Mouse (Mus musculus) mouse trophoblast stem cell (cell line): ENCODE data around the gene Filip1l.

Source experiments
- in situ Hi-C, 2 experiments: fragments of 300-500 bp; cut with MseI, MboI; formaldehyde crosslinking; loops; 2 replicates in 1 of 2; 3 replicates in 1 of 2; pipeline ENCODE4 v1.15.1; 2025

Filip1l gene

DNA sequence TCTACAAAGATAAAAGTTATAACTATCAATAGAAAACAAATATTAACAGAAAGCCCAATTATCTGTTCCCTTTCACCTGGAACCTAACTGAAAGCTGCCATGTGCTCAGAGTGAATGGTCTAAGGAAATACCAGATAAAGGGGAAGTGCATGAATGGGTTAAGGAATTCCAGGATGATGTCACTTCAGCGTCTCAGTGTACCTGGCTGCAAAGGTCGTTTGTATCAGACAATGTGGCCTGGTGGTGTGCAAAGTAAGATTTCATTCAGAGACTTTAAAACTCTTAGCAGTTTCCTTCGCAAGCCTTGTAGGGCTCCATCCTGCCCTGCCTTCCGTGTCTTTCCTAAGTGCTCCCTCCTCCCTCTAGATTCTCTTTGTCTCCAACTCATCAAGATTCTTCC is 80.3 kb downstream of the Filip1l start:
- in situ Hi-C loops, result no loop called here

DNA sequence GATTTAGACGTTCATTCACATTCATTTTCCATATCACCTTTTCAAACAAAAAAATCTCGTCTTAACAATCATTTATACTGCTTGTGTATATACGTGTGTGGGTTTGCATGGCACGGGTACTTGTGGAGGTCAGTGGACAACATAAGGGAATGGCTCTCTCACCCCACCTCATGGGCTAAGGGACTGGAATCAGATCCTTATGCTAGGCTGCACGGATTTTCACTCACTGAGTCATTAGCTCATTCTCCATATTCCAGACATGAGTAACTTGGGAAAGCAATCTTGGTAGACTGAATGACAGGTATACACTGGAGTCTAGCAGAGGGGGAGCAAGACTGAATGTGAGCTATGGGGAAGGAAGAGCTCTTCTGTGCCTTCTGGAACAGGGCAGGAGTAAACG is 80.8 kb downstream of the Filip1l start:
- in situ Hi-C loops, result no loop called here

DNA sequence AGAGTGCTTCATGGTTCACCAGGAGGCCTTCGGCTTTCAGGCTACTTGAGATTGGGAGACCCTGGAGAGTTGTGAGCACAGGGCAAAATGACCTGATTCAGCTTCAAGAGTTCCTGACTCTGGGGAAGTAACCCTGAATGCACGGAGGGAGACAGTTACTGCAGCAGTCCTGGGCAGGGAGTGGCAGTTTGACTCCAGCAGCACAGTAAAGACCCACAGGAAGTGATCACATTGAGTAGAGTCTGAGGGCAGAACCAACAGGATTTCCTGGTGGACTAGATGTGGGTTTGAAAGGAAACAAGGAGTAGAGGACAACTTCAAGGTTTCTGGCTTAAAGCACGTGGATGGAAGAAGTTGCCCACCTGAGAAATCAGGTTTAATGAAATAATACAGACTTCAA is 81.7 kb downstream of the Filip1l start:
- in situ Hi-C loops, result no loop called here

DNA sequence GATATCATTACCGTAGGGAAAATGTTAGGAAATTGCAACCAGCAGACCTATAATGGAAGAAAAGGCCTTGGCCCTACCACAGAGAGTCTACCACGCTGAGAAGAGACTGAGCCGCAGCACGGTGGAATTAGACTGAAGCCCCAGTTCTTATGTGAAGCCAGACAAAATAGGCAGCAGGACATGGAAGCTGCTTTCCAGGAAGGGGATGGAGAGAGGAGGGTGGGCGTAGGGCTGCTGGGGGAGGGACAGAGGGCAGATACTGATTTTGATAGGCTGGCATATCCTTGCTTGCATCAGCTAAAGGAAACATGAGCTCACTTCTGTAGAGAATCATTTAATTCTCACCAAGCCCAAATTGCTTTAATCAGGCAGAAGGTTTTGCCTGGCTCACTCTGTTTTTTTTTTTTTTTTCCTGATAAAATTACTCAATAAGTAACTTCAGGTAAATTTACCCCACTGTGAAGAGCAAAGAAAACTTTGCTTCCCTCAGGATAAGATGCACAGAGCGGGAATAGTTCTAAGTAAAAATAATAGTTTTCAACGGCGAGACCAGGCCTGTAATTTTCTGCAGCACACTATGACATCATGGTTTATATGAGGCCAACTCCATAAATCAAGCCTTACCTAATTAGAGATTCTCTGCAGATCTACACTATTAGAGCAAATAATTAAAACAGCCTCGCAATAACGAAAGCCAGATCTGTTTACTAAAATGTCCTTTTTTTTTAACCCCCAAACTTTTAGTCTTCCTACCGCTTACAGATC is 84.8 kb downstream of the Filip1l start:
- in situ Hi-C loops, result no loop called here

DNA sequence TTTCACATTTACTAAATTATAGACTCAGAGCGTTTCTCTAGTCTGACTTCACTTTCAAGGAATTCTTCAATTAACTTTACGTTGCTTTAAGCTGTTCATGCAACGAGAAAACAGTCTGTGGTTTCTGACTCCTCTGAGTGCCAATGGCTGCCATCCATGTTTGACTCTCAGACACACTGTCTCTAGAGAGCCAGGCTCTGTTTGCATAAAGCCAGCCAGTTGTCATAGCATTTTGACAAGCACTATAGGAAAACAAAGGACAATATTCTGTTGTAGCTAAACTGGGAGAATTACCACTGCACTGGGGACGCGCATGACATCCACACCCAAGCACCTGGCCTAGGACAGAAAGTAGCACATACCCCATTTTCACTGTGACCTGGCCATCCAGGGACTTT is 85.4 kb downstream of the Filip1l start:
- in situ Hi-C loops, result no loop called here

DNA sequence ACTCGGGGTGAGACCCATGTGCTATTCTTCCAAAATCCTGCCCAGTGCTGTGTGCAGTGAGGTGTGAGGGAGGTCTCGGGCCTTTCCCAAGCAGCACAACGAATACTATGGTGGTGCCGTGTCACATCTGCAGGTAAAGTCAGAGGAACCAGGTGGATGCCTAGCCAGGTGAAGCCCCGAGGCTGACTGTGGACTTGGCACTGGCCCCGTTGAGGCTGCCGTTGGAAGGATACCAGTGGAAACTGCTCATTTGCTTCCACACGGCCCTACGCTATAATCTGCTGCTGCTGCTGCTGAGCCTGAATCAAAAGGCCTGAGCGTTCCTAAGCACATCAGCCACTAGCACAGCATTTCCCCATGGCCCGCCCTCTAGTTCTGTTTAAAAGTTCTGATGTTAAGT is 86.3 kb downstream of the Filip1l start:
- in situ Hi-C loops, result no loop called here

DNA sequence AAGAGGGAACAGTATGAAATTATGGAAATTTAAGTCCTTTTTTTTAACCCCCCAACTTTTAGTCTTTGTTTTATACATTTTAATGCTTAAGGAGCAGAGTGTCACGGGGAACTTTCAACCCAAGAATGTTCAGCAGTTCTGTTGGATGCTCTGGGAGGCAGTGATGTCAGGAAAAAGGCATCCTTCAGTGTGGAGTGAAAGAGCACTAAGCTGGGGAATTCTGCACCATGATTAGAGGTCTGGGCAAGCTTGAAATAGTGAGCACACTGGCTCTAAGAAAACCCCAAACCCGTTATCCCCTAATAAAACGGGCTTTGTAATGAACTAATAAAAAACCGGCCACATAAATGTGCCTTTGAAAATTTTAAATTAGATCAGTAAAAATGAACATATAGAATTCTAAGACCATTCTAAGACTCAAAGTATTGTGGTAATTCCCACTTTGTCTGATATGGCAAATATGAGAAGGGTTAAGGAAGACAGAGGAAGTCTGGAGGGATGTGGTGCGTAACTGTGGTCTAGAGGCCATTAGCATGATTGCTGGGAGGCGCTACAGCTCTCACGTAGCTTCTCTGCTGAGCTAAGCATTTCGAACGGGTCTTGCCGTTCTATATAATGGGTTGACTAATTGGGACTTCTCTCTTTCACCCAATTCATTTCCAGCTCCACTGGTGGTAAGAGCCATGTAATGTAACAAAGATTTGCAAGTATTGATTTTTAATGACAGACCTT is 88.0 kb downstream of the Filip1l start:
- in situ Hi-C loops, result no loop called here

DNA sequence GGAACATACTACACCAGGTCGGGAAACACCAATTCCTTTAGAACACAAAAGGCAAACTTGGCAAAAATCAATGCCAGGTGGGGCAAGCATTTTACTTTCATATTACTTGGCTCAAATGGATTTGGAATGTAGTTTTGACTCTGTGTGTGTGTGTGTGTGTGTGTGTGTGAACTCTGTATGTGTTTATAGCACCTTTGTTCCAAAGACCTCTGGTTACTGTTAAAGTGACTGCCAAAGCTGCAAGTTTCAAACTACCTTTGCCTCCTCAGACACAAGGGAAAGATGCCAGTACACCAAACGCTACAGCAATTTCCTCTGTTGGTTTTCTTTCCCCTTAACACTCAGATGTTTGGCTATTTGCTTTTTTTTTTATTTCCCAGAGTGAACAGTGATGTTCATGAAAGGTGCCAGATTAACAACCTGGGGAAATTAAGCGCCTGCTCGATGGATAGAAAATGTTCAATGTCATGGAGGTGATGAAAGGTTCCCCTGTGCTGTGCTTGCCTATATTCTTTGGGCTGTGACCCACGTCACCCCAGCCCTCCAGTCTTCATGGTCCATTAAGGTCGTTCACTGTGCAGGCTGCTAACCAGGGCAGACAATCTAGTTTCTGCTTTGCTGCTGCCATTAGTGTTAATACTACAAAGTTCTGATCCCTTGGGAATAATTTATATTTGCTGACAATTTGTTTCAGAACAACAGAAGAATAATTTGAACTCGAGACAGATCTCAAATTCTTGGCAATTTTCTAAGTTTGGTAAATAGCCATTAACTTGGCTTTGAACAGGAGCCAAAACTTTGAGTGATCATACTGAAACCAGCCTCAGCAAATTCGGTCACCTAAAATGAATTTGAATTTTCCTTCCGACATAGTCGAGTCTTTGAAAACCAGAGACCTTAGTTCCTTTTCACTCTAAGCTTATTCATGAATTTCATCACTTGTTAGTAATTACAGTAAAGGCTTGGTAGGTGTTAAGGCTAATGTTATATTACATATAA is 92.5 kb downstream of the Filip1l start:
- in situ Hi-C loops, result no loop called here

DNA sequence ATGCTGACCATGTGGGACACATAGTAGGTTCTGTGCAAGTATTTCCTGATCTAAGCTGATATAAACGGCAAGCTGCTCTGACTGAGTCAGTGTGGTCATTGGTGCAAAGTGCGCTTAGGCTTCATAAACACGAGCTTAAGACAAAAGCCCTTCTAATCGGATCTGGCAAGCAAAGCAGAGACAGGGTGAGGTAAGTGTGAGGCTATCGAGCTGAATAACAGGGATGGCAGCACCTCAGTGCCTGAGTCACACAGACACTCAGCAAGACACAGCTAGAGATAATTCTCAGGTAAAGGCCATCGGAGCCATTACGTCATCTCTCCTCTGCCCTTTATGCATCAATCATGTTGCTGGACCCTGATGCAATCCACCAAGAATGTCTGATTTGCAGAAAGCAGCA is 100.1 kb downstream of the Filip1l start:
- in situ Hi-C loops, result no loop called here

DNA sequence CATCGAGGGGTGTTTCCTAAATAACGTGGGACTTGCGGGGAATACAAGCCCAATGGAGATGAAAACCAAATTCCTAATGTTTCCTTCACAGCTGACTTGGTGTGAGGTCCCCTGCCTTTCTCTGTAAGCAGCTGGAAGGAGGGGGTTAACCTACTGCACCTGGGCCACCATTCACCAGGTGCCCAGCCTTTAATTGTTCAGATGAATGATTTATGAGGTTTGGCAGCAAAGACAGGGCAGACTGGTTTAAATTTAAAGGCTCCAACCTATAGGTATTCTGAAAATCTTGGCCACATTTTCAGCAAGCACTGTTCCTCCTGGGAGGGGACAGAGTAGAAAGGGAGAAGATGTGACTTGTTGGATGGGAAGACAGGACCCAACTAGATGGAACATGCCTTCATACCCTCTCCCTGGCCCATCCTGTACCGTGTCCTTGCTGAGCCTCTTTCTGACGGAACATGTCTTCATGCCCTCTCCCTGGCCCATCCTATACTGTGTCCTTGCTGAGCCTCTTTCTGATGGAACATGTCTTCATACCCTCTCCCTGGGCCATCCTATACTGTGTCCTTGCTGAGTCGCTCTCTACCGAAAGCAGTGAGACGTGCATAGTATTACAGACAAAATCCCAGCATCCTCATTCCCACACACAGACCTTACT is 101.3 kb downstream of the Filip1l start:
- in situ Hi-C loops, result no loop called here

DNA sequence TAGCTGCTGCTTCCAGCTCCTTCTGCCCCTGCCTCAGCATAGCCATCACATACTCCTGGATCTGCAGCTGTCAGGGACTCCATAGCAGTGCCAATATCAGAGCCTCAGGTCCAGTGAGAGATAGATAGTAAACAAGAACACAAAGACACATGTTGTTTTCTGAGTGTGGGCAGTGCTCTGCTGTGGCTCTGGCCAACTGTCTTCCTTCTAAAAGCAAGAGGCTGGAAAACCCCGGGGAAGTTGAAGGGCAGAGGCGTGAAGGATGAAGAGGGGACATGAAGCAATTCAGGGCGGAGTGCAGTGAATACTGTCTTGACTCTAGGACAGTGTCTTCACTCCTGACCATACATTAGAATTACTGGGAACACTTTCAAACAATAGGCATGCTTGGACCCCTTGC is 102.7 kb downstream of the Filip1l start:
- in situ Hi-C loops, result no loop called here

DNA sequence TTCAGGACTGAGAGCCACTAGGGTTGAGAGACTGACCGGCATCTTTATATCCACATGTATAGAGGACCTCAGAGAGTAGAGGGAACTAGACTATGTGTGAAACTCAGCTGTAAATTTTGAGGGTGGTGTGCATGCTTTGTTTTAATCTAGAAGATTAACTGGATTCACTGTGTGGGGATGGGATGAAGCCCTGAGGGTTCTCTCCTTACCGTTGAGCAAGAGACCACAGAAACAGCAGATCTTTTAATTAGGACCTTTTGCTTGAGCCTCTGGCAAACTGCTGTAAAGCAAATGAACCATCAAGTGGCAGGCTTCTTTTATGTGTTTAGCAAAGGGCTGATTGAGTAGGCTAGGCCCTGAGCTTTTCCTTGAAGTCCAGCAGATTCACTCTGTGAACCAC is 103.1 kb downstream of the Filip1l start:
- in situ Hi-C loops, result no loop called here

DNA sequence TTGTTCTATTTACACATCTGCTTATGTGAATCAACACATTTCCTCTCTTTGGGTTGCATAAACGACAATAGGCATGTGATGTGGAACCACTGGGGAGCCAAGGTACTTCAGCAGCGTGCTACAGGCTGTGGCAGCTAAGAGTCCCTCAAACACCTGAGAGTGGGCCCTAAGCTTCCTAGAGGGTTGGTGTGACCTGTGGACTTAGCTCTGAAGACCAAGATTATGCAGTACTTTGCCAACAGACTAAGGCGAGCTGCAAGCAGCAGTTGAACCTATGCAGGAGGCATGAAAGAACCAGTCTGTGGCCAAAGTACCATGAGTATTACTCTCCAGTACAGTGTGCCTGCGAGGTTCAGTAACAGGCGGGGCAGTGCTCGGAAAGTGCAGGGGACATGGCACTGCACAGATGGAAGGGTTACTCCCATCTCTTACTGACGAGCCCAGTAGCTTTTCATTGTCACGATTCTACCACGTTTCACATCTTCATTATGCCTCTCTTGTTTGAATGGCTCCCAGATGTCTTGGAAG is 112.6 kb downstream of the Filip1l start:
- in situ Hi-C loops, result no loop called here

DNA sequence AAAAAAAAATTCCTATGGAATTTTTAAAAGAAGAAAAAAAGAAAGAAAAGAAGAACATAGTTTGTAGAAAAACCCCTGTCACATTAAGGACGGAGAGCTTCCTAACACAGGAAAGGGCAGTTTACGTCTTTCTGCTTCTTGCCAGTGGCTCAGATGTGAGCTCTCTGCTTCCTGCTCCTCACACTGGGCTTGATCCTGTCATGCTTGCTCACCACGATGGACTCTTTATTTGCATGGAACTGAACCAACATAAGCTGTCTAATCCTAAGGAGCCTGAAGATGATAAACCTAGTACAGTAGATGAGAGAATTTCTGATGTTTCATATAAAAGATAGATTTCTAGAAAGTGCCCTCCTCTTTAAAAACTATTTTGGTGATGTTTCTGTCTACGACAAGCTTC is 116.4 kb downstream of the Filip1l start:
- in situ Hi-C loops, result no loop called here

DNA sequence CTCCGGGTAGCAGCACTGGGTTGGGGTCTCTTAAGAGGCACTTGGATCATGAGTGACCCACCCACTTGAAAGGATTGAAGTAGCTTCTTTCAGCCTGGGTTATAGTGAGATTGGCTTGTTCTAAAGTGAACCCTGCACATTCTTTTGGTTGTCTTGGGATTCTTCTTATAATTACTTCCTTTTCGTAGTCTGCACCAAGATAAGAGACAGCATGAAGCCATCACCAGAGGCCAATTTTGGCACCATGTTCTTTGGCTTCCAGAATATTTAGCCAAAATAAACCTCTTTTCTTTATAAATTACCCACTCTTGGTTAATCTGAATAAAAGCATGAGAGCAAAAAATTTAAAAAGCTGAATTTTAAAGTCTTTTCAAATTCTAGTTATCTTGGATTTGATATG is 117.0 kb downstream of the Filip1l start:
- in situ Hi-C loops, result no loop called here

DNA sequence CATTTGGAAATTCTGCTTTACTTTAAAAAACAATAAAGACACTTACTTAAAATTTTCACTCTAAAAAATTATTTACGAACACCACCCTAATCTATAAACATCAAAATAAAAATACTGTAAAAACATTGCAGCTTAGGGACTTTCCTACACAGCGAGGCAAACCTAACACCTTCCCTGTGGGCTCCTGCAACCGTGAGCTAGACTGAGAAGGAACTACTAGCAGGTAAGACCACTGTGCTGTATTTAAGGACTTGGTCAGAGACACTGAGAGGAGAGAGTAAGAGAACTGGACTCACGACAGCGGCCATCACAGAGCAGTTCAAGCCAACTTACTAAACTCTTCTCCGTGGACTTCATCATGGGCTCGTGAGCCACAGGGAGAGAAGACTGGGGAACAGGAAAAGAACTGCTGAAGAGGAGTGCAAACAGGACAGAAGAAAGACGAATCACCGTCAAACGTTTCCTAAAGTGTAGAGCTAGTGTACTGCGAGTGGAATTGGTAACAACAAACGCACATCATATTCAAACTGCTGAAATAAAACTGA is 117.5 kb downstream of the Filip1l start:
- in situ Hi-C loops, result no loop called here

DNA sequence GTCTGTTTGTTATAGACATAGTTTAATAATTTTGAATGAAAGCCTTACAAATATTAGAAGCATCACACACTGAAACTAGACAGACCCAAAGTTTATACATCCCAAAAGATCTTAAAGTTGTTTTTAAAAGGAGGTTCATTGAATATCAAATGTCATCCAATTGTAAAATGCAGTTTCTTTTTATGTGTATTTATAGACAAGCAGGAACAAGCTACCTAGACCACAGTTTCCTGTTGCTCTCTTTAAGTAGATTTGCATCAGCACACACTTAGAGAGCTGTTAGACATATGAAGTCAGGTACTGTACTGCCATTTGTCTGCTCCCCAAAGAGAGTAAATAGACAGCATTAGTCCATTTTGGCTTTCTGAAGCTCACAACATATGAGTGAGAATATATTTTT is 118.2 kb downstream of the Filip1l start:
- in situ Hi-C loops, result no loop called here

DNA sequence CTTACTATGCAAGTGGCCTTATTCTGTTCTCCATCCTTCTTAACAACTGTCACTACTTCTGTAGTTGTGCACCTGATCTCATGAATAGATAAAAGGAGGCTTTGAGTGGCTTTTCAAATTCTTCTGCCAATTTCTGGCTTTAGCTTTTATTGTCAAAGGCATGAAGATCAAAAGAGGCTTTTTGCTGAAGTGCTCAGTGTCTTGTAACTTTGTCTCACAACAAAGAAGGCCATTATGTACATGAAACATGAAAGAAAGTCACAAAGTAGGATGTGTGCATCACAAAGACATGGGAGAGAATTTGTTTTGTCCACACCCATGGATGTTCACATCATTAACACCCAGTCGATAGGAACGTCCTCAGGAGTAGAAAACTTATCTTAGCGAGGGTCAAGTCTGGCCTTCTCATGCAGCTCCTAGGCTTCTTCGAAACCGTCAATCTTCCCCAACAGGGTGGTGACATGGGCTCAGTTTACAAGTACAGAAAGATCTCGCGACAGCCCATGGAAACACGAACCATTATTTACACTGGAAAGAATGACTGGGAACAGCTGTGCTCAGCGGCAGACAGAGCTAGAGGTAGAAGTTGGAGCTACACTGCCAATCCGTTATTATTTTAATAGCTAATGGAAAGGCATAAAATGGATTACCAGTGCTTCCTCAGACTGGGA is 120.7 kb downstream of the Filip1l start:
- in situ Hi-C loops, result no loop called here

DNA sequence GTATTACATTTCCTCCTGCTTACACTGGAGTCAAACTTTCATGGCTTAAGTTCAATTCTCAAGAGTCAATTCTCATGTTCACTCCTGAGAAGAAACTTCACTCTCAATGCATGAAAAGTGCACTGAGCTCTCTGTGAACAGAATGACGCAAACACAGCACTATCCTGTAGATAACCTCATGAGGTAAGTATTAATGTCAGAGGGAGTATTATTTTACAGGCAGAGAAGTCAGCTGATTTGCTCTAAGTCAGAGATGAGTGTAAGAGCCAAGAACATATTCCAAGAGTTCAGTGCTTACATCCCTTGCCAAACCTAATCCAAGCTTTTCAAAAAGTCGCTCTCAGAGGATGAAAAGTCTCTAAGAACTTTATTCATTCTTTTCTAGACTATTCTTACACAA is 125.6 kb downstream of the Filip1l start:
- in situ Hi-C loops, result no loop called here

DNA sequence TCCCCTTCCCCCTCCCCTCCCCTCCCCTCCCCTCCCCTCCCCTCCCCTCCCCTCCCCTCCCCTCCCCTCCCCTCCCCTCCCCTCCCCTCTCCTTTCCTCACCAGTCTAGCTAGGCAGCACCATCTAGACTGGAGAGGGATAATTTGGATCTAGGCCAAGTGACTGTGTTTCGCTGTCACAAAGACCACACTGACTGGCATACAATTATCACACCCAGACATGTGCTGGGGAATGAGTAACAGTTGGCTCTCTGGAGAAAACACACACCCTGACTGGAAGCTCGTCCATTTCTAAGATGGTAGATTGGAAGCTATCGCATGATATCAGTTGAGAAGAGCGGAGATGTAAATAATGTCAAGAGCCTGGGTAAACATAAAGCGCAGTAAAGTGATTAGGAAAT is 126.9 kb downstream of the Filip1l start:
- in situ Hi-C loops, result no loop called here

DNA sequence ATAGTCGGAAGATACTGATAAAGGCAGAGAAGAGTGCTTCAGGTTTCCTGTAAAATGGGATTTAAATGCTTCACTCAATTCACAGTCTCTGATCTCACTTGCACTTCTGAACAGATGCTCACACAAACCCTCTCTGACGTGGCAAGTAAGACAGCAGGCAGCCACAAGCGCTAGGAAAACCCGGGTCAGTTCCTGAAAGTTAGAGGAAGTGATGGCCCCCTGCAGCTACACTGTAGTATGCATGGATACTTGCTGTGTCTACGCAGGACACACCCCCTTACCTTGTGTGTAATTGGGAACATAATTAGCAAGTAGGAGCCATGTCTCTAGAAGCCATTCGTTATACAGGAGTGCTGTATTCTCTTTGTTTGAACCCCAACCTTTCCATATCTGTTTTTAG is 129.4 kb downstream of the Filip1l start:
- in situ Hi-C loops, result no loop called here
